Mouse (Mus musculus) testis, adult 2 months (tissue): Measurements from ENCODE around the gene Zscan4f. TPM values are rescaled to one million over a fixed set of nuclear protein-coding genes. Genes with fewer than 3 reads are reported as not detected.
"Not testable (repeated sequence)": the region's sequence is repeated elsewhere in the genome, so short reads cannot be mapped to it uniquely, and the experiment has no call there.

Experiments
- H3K27ac ChIP-seq: fragments of 200-500 bp; 2 replicates; pipeline ENCODE4 v1.5.1; 2012; ENCODE audit warnings: low read depth, low read length; ENCODE audit not compliant: control insufficient read depth, insufficient read depth
- H3K27me3 ChIP-seq: fragments of 200-500 bp; 2 replicates; pipeline ENCODE4 v1.6.1; 2012; ENCODE audit warnings: mild to moderate bottlenecking, low read length, moderate library complexity; ENCODE audit not compliant: control insufficient read depth, insufficient read depth
- H3K36me3 ChIP-seq: fragments of 200-500 bp; 2 replicates; pipeline ENCODE4 v1.6.1; 2012; ENCODE audit warnings: mild to moderate bottlenecking, low read length; ENCODE audit not compliant: control insufficient read depth, insufficient read depth
- H3K4me1 ChIP-seq: fragments of 200-500 bp; 2 replicates; pipeline ENCODE4 v1.6.1; 2012; ENCODE audit warnings: low read length; ENCODE audit not compliant: control insufficient read depth, insufficient read depth
- H3K4me3 ChIP-seq: fragments of 200-500 bp; 2 replicates; pipeline ENCODE4 v1.5.1; 2012; ENCODE audit warnings: low read depth, mild to moderate bottlenecking, low read length, moderate library complexity, mixed read lengths; ENCODE audit not compliant: control insufficient read depth
- polyA plus RNA-seq: library from polyadenylated mRNA; depleted of rRNA; stranded (reverse); fragments of >200 nt; gene quantifications from 2 replicates; pipeline ENCODE4 v1.2.3, GENCODE M21; 2012; rRNA removed

Gene Zscan4f
- polyA plus RNA-seq: 0.06 TPM in 1 of 2 replicates, not detected in the other

DNA sequence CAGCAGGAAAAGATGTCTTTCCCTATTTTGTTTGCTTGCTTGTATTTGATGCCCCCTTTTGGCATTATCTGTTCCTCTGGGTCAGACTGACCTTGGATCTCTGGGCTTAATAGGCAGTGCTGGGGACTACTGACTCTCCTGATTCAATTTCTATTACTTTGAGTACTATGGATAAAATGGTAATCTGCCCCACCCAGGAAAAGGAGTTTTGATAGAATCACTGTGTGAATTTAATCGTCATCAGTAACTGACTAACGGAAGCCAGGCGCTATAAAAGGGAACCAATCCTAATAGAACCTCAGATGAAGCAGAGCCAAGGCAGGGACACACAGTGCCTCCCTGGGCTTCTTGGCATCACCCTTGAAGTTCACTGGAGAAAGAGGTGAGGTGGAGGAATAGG lies at the start of gene Zscan4f:
Zscan4f (plus strand) TSS at position 301 of the 400 bp plus-strand sequence.
- not testable (repeated sequence) for H3K4me1 ChIP-seq, H3K4me3 ChIP-seq, H3K27me3 ChIP-seq, H3K27ac ChIP-seq, H3K36me3 ChIP-seq

DNA sequence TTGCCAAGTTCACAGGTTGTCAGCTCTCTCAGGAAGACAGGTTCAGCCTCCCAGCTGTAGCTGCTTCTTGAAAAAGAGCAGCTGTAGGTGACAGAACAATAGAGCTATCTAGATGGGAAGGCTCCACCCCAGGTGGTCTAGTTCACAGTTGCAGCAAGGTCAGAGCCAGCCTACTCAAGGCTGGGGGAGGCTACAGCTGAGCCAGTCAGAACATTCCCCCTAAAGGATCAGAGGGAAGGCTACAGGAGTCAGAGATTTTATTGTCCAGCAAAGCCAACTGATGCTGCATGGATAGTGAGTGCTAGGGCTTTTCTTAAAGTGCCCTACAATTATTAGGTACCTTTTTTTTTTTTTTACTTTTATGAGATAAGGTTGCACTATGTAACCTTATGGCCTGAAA lies 13.1 kb upstream of the Zscan4f start:
- H3K27me3 ChIP-seq, H3K36me3 ChIP-seq, H3K27ac ChIP-seq, H3K4me3 ChIP-seq, H3K4me1 ChIP-seq: not testable (repeated sequence)

Other genes with a start within 250 kb of the Zscan4f start
- gene Zscan4d, start 231.8 kb upstream of the Zscan4f start, polyA plus RNA-seq: not detected in 2 replicates
- gene Zscan4e, start 87.2 kb upstream of the Zscan4f start, polyA plus RNA-seq: not detected in 2 replicates
- gene Zscan4-ps2, start 116.4 kb downstream of the Zscan4f start, polyA plus RNA-seq: 0.08 TPM in 1 of 2 replicates, not detected in the other
- gene Zscan4-ps3, start 211.4 kb downstream of the Zscan4f start, polyA plus RNA-seq: not detected in 2 replicates